Mouse (Mus musculus): ENCODE measurements around the gene Psme1. TPM values are rescaled to one million over a fixed set of nuclear protein-coding genes. Genes with fewer than 3 reads are reported as not detected.
A peak's percentile ranks its signal among the peaks of the same experiment; 100 is the strongest.

Psme1 gene
- polyA plus RNA-seq, 1 experiment from 2014 or later: 226 TPM

DNA sequence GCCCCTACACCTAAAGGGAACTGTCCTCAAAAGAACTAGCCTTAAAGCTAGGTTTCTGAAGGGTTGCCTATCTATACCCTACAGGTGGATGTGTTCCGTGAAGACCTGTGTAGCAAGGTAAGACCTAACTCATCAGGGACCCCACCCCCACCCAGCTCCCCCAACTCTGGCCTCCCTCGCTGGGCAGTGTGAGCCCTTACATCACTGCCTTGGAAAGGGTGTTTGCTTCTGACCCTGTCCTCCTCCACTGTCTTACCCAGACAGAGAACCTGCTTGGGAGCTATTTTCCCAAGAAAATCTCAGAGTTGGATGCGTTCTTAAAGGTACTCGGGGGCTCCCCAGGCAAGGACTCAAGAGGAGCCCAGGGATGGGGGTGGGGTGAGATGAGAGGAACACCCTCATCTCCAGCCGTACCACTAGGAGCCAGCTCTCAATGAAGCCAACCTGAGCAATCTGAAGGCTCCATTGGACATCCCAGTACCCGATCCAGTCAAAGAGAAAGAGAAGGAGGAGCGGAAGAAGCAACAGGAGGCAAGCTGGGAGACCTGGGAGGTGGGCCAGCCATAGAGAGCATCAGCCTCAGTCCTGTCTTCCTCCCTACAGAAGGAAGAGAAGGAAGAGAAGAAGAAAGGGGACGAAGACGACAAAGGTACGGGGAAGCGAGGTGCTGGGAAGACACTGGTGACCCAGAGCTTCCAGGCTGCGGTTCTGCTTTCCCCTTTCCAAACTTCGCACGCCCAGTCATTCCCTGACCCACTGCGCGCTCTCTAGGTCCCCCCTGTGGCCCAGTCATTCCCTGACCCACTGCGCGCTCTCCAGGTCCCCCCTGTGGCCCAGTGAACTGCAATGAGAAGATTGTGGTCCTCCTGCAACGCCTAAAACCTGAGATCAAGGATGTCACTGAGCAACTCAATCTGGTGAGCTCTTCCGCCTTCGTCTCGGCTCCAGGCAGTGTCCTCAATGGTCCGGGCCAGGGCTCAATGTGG is 1.9 kb downstream of the Psme1 start:
- no peak overlapping the region for H3K4me3 ChIP-seq (ENCODE audit: low read depth, low read length)
- peaks cover 8% of the 10 kb centered on the region; the same call in 1 of the 2 replicates for H3K4me1 ChIP-seq (ENCODE audit: control insufficient read depth, insufficient read depth, low read length)
- no peak overlapping the region for H3K4me2 ChIP-seq (ENCODE audit: low read depth, low read length)
- H3K9ac ChIP-seq (replicated peaks; ENCODE audit: low read depth, low read length): no peak overlapping the region
- 89% methylated on average over 23 of the region's 23 CpGs for WGBS
- H3K9me3 ChIP-seq (ENCODE audit: control insufficient read depth, low read length): no peaks in the 10 kb centered on the region
- H3K27ac ChIP-seq (ENCODE audit: low read depth, low read length): no peak overlapping the region
- peaks cover 7% of the 10 kb centered on the region; the same call in 1 of the 2 replicates for H3K36me3 ChIP-seq (ENCODE audit: control insufficient read depth, insufficient read depth, low read length)
- H3K27me3 ChIP-seq (ENCODE audit: control insufficient read depth, insufficient read depth, low read length): no peaks in the 10 kb centered on the region
- ATAC-seq (ENCODE audit: low read depth): no peak

- H3K36me3 ChIP-seq (ENCODE audit: control insufficient read depth, insufficient read depth, low read length): peaks cover 7% of the 10 kb centered on the region; the same call in 1 of the 2 replicates
- H3K9ac ChIP-seq (replicated peaks; ENCODE audit: low read depth, low read length): no peak overlapping the region
- no peak for ATAC-seq (ENCODE audit: low read depth)
- WGBS: 95% methylated on average over 16 of the region's 16 CpGs
- no peaks in the 10 kb centered on the region for H3K27me3 ChIP-seq (ENCODE audit: control insufficient read depth, insufficient read depth, low read length)
- H3K4me2 ChIP-seq (ENCODE audit: low read depth, low read length): no peak overlapping the region
- no peak overlapping the region for H3K27ac ChIP-seq (ENCODE audit: low read depth, low read length)
- H3K4me1 ChIP-seq (ENCODE audit: control insufficient read depth, insufficient read depth, low read length): peaks cover 8% of the 10 kb centered on the region; the same call in 1 of the 2 replicates
- no peaks in the 10 kb centered on the region for H3K9me3 ChIP-seq (ENCODE audit: control insufficient read depth, low read length)
- no peak overlapping the region for H3K4me3 ChIP-seq (ENCODE audit: low read depth, low read length)
These were observed 2.8 kb downstream of the Psme1 start for GRCm38 (mm10) chr14:55580731-55581130.

GRCm38 (mm10) chr14:55581981-55582681 is 4.2 kb downstream of the Psme1 start:
- Histone ChIP-seq H3K4me2 (ENCODE audit: low read depth, low read length) (no peak overlapping the region), H3K9me3 (ENCODE audit: control insufficient read depth, low read length) (no peaks in the 10 kb centered on the region), H3K4me3 (ENCODE audit: low read depth, low read length) (no peak overlapping the region), H3K4me1 (ENCODE audit: control insufficient read depth, insufficient read depth, low read length) (peaks cover 8% of the 10 kb centered on the region; the same call in 1 of the 2 replicates), H3K27ac (ENCODE audit: low read depth, low read length) (no peak overlapping the region), H3K9ac (replicated peaks; ENCODE audit: low read depth, low read length) (no peak overlapping the region), H3K27me3 (ENCODE audit: control insufficient read depth, insufficient read depth, low read length) (no peaks in the 10 kb centered on the region), H3K36me3 (ENCODE audit: control insufficient read depth, insufficient read depth, low read length) (peaks cover 7% of the 10 kb centered on the region; the same call in 1 of the 2 replicates)
- 78% methylated on average over 9 of the region's 9 CpGs for WGBS
- ATAC-seq (ENCODE audit: low read depth): no peak

- WGBS: 40% methylated on average over 5 of the region's 5 CpGs
- Histone ChIP-seq H3K4me2 (ENCODE audit: low read depth, low read length) (peak overlapping the region; percentile 61), H3K36me3 (ENCODE audit: control insufficient read depth, insufficient read depth, low read length) (peaks cover 7% of the 10 kb centered on the region), H3K9ac (replicated peaks; ENCODE audit: low read depth, low read length) (peak overlapping the region; percentile 63; the same call in 1 of the 2 replicates), H3K9me3 (ENCODE audit: control insufficient read depth, low read length) (no peaks in the 10 kb centered on the region), H3K4me1 (ENCODE audit: control insufficient read depth, insufficient read depth, low read length) (0 out of 2 replicates have a peak, but pooled peaks cover 5% of the 10 kb centered on the region), H3K4me3 (ENCODE audit: low read depth, low read length) (peak overlapping the region; percentile 41), H3K27me3 (ENCODE audit: control insufficient read depth, insufficient read depth, low read length) (no peaks in the 10 kb centered on the region), H3K27ac (ENCODE audit: low read depth, low read length) (no peak overlapping the region)
- ATAC-seq (ENCODE audit: low read depth): no peak
These were observed 6.4 kb downstream of the Psme1 start for GRCm38 (mm10) chr14:55584303-55584701.

DNA sequence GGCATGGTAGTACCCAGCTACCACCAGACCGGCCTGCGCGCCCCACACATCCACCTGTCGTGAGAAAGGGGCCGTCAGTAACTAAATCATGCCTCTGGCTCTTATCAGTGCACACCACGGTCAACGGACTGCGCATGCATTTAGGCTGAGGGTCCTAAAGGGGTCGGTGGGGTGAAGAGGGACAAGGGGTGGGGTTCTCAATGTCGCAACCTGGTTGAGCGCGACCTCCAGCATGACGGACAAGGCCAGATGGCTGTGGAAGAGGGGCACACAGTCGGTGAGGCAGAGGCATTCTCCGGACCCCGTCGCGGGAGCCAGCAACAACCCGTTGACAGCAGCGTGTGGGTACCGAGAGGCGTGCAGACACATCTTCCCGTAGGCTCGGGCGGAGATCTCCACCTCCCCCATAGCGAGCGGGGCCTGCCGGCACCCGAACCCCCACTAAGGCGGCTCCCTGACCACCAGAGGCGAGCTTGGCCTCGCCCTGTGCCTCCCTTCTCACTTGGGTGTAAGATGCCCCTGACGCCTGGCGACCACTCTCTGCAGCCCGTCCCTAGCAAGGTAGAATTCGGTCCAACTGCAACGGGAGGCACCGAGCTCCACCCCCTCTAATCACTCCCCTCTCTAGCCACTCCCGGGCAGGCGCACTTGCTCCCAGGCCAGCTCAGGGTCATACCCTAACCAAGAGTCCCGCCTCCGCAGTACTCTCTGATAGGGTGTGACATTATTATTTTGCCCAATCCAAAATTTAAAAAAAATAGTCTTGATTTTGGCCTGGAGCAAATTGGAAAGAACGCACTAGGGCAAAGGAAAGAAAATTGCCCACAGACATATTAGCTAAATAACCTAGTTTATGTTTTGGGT is 7.0 kb downstream of the Psme1 start, which contains the start of gene Emc9:
Gene Emc9 (minus strand): TSS at position 601 of the 864 bp plus-strand sequence.
- WGBS: 2% methylated on average over 42 of the region's 43 CpGs
- peak; percentile 64 for ATAC-seq (ENCODE audit: low read depth)
- Histone ChIP-seq H3K27me3 (ENCODE audit: control insufficient read depth, insufficient read depth, low read length) (no peaks in the 10 kb centered on the region), H3K4me3 (ENCODE audit: low read depth, low read length) (peak within 1 kb of the TSS; percentile 41), H3K9ac (replicated peaks; ENCODE audit: low read depth, low read length) (peak within 1 kb of the TSS; percentile 63), H3K4me1 (ENCODE audit: control insufficient read depth, insufficient read depth, low read length) (peaks cover 6% of the 10 kb centered on the region; the same call in 1 of the 2 replicates), H3K9me3 (ENCODE audit: control insufficient read depth, low read length) (no peaks in the 10 kb centered on the region), H3K4me2 (ENCODE audit: low read depth, low read length) (peak within 1 kb of the TSS; percentile 61), H3K27ac (ENCODE audit: low read depth, low read length) (no peak within 1 kb of the TSS), H3K36me3 (ENCODE audit: control insufficient read depth, insufficient read depth, low read length) (peaks cover 7% of the 10 kb centered on the region)

GRCm38 (mm10) chr14:55585566-55585960 is 7.6 kb downstream of the Psme1 start:
- H3K27ac ChIP-seq (ENCODE audit: low read depth, low read length): no peak overlapping the region
- WGBS: 66% methylated on average over 6 of the region's 6 CpGs
- no peaks in the 10 kb centered on the region for H3K9me3 ChIP-seq (ENCODE audit: control insufficient read depth, low read length)
- no peak for ATAC-seq (ENCODE audit: low read depth)
- H3K4me1 ChIP-seq (ENCODE audit: control insufficient read depth, insufficient read depth, low read length): peaks cover 10% of the 10 kb centered on the region; the same call in 1 of the 2 replicates
- H3K36me3 ChIP-seq (ENCODE audit: control insufficient read depth, insufficient read depth, low read length): peaks cover 6% of the 10 kb centered on the region
- no peaks in the 10 kb centered on the region for H3K27me3 ChIP-seq (ENCODE audit: control insufficient read depth, insufficient read depth, low read length)
- H3K4me3 ChIP-seq (ENCODE audit: low read depth, low read length): no peak overlapping the region
- 0 out of 2 replicates have a peak overlapping the region, but pooled peaks have one; percentile 63 for H3K9ac ChIP-seq (replicated peaks; ENCODE audit: low read depth, low read length)
- H3K4me2 ChIP-seq (ENCODE audit: low read depth, low read length): peak overlapping the region; percentile 61; the same call in 1 of the 2 replicates

DNA sequence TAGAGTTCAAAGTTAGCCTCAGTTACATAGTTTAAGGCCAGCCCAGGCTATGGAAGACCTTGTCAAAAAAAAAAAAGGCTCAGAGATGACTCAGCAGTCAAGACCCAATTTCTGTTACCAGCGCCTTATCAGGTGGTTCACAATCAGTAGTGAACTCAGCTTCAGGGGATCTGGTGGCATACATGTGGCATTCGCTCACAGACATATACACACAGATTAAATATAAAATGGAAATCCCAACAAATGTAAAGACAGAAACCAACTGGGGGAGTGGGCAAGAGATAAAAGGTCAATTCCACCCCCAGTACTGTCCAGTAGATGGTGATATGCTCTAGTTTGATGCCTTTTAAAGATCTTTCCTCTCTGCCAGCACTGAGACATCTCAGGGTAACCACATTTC is 8.2 kb downstream of the Psme1 start:
- H3K4me1 ChIP-seq (ENCODE audit: control insufficient read depth, insufficient read depth, low read length): peaks cover 10% of the 10 kb centered on the region; the same call in 1 of the 2 replicates
- no peaks in the 10 kb centered on the region for H3K27me3 ChIP-seq (ENCODE audit: control insufficient read depth, insufficient read depth, low read length)
- H3K9ac ChIP-seq (replicated peaks; ENCODE audit: low read depth, low read length): no peak overlapping the region
- H3K36me3 ChIP-seq (ENCODE audit: control insufficient read depth, insufficient read depth, low read length): peaks cover under 1% of the 10 kb centered on the region
- no peak overlapping the region for H3K4me3 ChIP-seq (ENCODE audit: low read depth, low read length)
- no peak overlapping the region for H3K4me2 ChIP-seq (ENCODE audit: low read depth, low read length)
- no peak overlapping the region for H3K27ac ChIP-seq (ENCODE audit: low read depth, low read length)
- WGBS: 96% methylated on average over 2 of the region's 2 CpGs
- H3K9me3 ChIP-seq (ENCODE audit: control insufficient read depth, low read length): no peaks in the 10 kb centered on the region
- ATAC-seq (ENCODE audit: low read depth): no peak

DNA sequence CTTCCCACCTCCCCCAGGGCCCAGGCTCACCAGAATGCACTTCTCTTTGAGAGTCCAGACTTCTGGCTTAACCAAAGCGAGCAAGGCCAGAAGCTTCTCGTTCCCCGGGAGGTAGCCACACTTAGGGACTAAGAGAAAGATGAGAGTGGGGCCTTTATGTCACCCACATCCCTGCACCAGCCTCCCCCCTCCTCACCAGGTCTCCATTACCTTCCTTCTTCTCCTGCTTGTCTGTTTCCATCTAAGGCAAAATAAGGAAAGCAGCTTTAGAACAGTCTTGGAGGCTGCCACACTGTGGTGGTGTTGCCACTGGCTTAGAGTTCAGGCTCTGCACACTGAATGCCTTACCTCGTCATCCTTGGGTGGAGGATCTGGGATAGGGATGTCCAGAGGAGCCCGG is 11.3 kb downstream of the Psme1 start:
- peaks cover 4% of the 10 kb centered on the region for H3K36me3 ChIP-seq (ENCODE audit: control insufficient read depth, insufficient read depth, low read length)
- H3K27ac ChIP-seq (ENCODE audit: low read depth, low read length): no peak overlapping the region
- H3K9me3 ChIP-seq (ENCODE audit: control insufficient read depth, low read length): no peaks in the 10 kb centered on the region
- H3K9ac ChIP-seq (replicated peaks; ENCODE audit: low read depth, low read length): no peak overlapping the region
- no peak overlapping the region for H3K4me2 ChIP-seq (ENCODE audit: low read depth, low read length)
- H3K4me3 ChIP-seq (ENCODE audit: low read depth, low read length): no peak overlapping the region
- H3K27me3 ChIP-seq (ENCODE audit: control insufficient read depth, insufficient read depth, low read length): no peaks in the 10 kb centered on the region
- no peak for ATAC-seq (ENCODE audit: low read depth)
- peaks cover 26% of the 10 kb centered on the region for H3K4me1 ChIP-seq (ENCODE audit: control insufficient read depth, insufficient read depth, low read length)
- 92% methylated on average over 5 of the region's 5 CpGs for WGBS

Data from neural tube, embryonic 14.5 days (tissue).